Mouse (Mus musculus) testis, postnatal 14 days (tissue): ENCODE results near the gene Foxp3.

Experiments
- DNase-seq: peaks from one replicate; pipeline ENCODE4 v3.0.0; 2021; ENCODE audit warnings: low spot score

The Foxp3 gene

DNA sequence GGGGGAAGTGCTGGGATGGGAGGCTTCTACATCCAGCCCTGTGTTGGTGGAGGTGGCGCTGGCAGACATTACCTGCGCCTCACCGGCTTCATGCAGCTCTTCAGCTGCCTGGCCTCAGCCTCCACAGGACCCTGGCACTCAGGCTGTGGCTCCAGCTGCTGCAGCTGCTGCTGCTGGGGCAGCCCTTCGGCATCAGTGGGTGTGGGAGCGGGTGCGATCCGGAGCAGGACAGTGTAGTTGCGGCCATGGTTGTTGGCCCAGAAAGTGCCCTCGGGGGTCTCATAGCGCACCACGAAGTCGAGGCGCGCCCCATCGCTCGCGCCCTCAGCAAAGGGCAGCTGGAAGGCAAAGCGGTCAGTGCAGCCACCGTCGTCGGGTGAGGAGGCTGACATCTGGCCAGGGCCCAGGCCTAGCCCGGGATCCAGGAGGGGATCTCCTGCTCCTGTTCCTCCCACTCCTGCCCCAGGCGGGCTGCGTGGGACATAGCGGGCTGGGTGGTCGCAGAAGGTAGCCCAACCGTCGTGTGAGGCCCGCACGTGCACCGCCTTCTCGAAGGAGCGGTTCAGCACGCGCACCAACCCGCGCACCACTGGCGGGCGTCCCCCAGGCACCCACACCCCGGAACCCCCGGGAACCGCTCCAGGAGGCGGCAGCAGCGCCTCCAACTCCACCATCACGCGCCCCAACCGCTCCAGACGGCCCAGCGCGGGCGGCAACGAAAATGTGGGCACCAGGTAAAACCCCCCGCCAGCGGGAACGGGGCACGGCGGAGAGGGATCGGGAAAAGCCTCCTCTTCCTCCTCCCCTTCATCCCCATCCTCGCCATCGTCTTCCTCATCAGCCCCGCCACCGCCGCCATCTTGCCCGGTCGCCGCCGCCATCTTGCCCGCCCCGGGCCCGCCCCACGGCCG is at the start of gene Foxp3:
TSS of gene Foxp3 (plus strand) at position 469 of the 911 bp plus-strand sequence.
- DNase-seq: peak; percentile 66

DNA sequence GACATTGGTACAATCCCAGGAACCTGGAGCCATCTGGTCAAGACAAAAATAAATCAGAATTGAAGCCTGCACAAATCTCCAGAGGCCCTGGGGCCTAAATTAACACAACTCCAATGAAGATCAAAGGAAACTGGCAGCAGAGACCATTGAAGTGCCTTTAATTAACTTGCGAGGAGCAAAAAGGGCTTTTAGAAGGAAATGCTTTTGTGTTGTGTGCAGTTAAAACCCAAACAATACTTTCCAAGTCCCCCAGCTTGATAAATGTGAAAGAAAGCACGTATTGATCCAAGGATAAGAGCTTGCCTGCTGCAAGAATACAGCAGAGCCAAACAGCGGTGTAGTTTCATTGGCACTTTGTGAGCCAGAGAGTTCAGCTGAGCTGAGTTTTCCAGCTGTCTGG is 48.5 kb upstream of the Foxp3 start:
- no peak for DNase-seq

DNA sequence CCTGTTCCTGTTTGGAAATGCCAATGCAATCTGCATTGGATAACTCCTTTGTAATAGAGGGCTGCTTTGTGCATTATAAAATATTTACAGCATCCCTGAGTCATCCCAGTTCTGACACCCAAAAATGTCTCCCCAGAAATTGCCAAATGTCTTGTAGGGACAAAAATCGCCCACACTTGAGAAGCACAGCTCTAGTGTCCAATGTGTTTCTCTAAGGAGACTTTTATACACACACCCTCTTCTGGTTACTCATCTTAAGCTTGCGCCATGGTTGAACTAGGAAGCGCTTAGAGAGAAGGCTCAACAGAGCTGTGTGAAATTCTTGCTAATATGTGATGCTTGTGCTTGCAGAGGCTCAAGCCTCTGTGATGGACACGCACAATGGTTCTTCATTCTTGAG is 20.0 kb upstream of the Foxp3 start:
- DNase-seq: no peak

DNA sequence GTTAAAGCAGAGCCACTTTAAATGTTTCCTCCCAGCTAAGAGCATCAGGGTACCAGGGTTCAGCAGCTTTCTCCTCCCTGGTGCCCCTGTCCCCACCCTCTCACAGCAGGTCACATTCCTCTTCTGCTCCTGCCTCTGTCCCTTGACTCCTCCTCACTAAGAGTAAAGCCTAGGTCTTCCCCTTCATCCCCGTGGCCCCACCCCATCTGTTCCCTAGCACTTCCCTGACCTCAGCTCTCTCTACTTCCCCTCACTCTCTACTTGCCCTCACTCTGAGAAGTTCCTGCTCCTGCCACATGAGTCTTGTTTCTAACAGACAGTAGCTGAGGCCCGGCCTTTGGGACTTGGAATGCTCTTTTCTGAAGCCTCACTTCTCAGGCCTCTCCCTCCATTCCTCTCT is 10.4 kb upstream of the Foxp3 start:
- no peak for DNase-seq

DNA sequence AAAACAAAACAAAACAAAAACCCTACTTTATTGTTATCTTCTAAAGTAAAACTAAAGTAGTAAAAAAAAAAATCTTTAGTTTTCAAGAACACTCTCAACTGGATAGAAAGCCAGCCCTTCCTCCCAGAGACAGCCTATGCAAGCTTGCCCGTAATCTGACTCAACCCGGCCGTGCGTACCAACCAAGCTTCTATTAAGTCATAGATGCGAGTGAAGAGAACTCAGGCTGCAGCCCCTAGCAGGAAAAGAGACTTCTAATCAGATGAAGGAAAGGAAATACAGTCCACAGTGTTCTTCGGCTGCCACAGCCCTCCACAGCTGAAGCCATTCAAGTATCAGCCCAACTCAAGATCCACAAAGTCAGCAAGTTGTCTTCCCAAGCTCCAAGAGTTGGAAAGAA is 7.1 kb upstream of the Foxp3 start:
- DNase-seq: no peak

DNA sequence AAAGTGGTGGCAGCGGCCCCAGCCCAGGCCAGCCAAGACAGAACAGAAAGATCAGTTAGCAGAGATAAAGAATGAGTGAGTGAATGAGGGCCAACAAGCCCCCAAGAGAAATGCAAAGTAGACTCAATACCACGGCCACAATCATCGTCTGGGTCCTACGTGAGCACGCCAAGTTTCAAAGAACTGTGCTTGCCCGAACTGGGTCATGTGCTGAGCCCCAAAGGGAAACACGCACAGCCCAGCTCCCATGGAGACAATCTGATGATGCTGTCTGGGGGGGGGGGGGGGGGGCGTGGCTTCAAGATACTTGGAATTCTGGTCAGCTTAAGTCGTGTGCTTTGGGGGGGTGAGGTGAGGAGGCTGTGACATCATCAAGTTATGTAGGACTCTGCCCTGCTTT is 6.0 kb upstream of the Foxp3 start:
- DNase-seq: no peak

DNA sequence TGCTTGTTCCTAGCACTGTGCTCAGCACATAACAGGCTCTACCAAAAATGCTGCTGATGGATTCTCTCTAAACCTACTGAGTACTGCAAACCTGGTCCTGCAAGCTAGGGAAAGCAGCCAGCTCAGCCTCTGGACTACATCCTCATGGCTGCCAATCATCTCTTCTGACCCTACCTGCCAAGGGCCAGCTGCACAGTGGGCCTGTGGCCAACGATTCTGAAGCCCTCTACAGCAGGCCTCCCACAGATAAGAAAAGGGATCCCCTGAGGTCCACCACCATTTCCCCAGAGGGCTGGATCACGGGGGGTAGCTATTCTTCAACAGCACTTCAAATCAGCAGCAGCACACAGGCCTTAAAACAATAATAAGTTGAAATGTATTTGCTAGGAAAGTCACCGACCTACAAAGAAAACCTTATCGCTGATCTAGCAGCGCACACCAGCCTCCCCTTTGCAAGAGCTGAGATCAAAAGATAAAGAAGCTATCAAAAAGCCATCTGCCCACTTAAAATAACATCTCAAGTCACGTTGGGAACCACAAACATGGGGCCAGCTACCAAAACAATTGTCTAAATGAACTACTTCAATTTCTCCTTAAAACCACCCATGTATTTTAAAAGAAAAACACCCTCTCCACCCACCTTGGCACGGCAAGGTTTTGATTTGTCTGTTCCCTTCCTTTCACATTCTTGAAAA is 2.8 kb upstream of the Foxp3 start:
- no peak for DNase-seq

DNA sequence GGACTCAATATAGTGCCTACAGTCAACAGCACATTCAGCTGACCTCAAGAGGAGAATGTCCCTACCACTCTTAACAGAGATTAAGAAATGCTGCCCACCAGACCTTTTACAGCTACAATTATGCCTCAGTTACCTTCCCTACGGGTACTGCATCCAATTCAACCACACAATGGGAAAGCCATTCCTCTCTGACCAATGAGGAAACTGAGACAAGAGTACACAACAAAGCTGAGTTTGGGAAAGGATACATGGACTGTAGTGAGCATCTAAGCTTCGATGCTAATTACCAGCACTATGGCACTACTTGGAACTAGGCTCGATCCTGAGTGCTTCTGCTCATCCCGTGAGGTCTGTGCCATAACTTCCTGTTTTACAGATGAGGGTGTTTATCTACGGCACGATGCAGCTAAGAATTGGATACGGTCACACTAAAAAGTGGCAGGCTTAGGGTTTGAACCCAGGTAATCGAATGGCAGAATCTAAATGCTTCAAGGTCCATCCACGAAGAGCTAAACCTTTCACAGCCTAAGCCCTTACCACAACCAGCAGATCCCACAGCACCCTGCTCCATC is 1.8 kb upstream of the Foxp3 start:
- no peak for DNase-seq

DNA sequence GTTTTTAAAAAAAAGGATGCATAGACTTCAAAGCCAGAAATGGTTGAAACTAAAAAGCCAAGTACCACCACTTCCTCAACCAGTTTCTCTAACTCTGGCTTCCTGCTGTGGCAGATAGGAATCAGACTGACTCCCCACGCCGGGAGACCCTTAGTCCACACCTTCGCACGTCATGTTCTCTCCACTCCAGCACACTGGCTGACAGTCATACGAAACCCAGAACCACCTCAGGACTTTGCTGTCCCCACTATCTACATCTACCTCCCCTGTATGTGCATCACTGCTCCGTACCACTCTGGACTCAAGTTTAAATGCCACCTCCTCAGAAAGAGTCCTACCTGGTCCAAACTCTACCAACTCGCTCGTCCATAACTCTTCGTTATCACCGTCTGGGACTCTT is 978 bp upstream of the Foxp3 start:
- DNase-seq: no peak

DNA sequence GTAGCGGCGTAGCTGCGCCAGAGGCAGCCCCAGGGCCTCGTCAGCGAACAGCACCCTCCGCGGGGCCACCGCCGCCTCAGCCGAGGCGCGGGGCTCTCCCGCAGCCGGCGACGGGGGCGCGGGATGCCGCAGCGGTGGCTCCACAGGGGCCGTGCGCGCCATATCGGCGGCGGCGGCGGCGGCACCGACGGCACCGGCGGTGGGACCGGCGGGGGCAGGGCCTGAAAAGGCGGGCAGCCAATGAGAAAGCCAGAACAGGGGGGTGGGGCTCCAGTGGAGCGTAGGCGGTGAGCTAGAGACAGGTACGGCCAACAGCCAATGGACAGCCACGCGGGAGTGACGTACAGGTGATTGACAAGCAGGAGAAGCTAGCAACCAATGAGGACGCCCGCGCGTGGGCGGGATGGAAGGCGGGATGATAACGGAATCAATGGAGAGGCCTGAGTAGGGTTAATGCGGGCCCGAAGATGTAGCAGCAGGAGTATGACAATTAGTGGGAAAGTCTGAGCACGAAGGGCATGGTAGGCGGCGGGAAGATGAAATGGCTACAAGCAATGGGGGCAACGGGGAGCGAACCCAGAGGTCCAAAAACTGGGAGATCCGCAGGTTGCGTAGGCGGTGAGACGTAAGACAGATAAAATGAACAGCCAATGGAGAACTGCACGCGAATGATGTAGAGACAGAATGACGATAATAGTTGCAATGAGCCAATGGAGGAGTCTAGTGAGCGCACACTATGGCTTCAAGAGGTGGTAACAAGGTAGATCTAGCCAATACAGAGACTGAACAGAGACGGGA is 842 bp downstream of the Foxp3 start, which contains the start of gene Ppp1r3f:
TSS of gene Ppp1r3f (minus strand) at position 197 of the 798 bp plus-strand sequence.
- peak; percentile 96 for DNase-seq

DNA sequence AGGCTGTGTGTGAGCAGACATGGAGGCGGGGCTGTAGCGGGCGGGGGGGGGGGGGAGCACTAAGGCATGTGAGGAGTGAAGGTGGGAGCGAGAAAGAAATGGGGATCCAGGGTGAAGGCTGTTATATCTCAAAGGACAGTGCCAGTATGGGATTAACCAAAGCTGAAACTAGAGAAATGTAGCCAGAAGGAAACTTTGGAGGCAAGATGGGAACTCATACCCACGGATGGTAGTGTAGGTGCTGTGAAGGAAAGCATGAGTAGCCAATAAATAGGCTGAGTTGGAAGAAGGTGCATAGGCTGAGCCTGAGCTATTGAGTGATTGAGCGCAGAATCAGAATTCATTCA is 1.4 kb downstream of the Foxp3 start:
- DNase-seq: no peak

DNA sequence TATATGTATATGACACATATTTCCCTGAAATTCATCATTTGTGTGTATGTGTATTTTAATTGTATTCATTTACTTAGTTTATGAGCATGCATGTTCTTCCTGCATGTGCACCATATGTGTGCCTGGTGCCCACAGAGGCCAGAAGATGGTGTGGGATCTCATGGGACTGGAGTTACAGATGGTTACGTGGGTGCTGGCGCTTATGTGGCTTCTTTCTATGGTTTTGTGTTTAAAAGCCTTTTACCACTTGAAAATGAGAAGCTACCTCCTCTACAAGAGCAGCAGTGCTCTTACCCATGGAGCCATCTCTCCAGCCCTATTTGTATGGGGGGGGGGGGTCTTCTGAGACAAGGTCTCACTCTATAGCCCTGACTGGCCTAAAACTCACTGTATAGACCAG is 7.7 kb downstream of the Foxp3 start:
- DNase-seq: no peak

DNA sequence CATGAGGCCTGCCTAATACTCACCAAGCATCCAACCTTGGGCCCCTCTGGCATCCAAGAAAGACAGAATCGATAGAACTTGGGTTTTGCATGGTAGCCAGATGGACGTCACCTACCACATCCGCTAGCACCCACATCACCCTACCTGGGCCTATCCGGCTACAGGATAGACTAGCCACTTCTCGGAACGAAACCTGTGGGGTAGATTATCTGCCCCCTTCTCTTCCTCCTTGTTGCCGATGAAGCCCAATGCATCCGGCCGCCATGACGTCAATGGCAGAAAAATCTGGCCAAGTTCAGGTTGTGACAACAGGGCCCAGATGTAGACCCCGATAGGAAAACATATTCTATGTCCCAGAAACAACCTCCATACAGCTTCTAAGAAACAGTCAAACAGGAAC is 10.4 kb downstream of the Foxp3 start:
- no peak for DNase-seq

DNA sequence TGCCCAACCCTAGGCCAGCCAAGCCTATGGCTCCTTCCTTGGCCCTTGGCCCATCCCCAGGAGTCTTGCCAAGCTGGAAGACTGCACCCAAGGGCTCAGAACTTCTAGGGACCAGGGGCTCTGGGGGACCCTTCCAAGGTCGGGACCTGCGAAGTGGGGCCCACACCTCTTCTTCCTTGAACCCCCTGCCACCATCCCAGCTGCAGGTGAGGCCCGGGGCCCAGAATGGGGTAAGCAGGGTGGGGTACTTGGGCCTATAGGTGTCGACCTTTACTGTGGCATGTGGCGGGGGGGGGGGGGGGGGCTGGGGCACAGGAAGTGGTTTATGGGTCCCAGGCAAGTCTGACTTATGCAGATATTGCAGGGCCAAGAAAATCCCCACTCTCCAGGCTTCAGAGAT is 12.9 kb downstream of the Foxp3 start:
- DNase-seq: no peak

DNA sequence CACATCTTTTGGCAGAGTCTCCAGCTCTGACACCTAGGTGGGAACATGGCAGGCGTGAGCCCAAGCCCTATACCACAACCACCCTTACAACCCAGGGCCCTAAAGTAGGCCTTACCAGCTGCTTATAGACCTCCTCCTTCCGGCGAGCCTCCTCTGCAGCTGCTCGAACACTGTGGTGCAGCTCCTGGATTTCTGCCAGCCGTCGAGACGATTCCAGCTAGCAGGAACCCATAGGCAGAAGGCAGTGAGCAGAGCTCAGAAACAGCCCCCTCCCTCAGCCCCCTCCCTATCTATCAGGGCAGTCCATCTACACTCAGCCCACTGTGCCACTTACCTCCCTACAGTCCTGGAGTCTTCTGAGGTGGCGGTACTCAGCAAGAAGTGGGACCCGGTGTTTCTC is 21.9 kb downstream of the Foxp3 start:
- DNase-seq: no peak

DNA sequence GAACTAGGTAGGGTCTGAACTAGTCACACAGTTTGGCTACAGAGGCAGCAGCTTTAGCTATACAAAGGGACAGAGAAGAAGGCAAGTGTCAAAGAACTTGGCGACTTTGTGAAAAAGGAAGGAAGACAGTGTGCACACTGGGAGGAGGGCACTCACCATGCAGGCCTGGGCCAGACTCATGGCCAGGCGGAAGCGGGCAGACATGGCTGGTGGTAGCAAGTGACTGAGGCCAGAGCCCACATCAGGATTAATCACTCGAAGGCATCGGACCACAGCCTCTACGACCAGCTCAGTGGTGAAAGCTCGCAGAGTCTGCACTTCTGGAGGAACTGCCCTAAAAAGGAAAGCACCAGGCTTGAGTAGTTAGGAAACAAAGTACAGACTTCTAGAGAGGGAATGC is 30.6 kb downstream of the Foxp3 start:
- no peak for DNase-seq

DNA sequence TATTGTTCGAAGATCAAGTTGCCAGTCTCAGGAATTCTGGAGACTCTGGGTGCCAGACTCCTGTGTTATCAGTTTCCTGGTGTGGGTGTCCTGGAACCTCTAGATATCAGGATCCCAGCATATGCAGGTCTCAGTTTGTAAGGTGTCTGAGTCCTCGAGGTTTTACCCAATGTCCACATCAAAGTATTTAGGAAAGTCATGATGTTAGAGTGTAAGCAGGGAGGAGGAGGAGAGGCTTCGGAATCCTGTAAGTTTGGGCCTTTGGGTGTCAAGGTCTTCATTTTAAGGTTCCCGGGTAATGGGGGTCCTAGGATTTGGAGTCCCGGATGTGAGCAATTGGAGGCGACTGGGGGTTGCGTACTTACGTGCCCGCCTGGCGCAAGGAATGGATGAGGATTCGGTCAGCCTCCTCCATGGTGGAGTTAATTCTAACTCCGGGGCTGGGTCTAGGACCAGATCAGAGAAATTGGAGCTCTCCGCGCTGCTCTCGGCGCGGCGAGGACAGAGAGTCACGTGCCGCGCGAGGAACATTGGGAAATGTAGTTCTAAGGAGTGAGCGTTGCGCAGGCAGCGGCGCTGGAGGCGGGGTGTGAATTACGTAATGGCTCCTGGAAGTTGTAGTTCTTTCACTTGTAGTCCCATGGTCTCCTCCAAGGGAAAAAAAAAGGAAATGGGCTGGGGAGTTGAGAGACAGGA is 31.6 kb downstream of the Foxp3 start, which contains the start of gene Ccdc22:
TSS of gene Ccdc22 (minus strand) at position 639 of the 696 bp plus-strand sequence.
- DNase-seq: peak; percentile 81

DNA sequence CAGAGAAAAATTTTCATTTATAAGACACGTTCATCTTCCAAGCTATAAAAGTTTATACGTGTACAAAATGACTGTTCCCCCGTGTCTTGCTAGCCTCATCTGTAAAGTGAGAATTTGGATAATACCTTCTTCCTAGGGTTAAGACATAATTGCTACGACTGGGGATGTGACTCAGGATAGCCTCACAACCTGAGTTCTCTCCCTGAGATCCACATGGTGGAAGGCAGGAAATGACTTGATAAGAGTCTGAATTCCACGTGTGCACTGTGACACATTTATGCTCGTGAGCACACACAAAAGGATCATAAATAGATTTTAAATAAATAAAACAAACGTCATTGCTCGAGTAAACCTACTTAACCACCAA is 32.1 kb downstream of the Foxp3 start:
- no peak for DNase-seq

DNA sequence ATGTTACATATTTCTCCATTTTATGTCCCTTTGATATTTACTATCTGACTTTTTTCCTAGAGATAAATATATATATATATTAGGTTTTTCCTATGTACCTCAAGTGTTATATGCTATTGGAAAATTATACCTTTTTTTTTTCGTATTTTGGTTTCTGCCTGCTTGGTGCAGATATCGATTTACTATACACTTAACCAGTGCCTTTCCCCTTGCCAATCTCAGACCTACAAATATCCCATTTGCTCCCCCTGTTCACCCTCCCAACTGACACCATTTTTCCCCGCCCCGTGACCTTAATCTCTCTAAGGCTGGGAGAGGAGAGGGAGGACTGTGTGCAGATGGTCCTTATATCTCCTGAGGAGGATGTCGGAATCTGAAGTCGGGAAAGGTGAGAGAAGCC is 33.3 kb downstream of the Foxp3 start, which contains the start of gene Cacna1f:
TSS of gene Cacna1f (plus strand) at position 301 of the 400 bp plus-strand sequence.
- no peak for DNase-seq

DNA sequence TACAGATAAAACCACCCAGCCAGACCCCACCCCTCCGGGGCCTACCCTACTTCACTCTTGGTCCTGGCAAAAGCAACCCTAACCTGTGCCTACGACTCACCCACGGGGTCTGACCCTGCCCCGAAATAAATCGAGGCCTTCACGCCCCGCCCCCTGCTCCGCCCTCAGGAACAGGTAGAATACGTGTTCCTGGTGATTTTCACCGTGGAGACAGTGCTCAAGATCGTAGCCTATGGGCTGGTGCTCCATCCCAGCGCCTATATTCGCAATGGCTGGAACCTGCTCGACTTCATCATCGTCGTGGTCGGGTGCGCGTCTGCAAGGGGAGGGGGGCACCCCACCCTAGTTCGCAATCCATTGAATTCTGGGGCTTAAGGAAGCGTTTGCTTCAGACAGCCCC is 36.6 kb downstream of the Foxp3 start:
- DNase-seq: no peak

DNA sequence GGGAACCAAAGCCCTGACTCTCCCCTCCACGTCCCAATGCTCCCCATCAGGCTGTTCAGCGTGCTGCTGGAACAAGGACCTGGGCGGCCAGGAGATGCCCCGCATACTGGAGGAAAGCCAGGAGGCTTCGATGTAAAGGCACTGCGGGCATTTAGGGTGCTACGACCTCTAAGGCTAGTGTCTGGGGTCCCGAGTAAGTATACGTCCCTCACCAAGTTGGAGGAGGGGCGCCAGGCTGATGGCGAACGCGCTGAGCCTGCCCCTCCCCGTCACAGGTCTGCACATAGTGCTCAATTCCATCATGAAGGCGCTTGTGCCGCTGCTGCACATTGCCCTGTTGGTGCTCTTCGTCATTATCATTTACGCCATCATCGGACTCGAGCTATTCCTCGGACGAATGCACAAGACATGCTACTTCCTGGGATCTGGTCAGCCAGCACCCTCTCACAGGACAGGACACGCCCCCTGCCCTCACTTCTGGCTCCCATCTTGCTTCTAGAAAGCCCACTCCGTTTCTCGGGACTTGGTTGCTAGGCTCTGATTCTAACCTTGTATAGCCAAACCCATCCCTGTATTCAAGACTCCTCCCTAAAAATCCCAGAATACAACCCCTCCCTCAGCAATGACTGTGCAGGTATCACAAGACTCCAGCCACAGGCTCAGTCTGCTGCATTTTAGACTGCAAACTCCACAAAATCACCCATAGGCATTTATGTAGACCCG is 37.3 kb downstream of the Foxp3 start:
- DNase-seq: no peak
